Mouse (Mus musculus) brain, embryonic 14.5 days (tissue): Measurements from ENCODE around the gene Mov10l1.

Experiments
- CTCF ChIP-seq: fragments of 200-500 bp; IDR thresholded peaks from 2 replicates; pipeline ENCODE4 v1.5.1; 2012; ENCODE audit warnings: inconsistent platforms, mild to moderate bottlenecking, moderate library complexity, borderline replicate concordance; ENCODE audit not compliant: insufficient read depth, insufficient read length; ENCODE audit errors: extremely low read depth
- POLR2A ChIP-seq: fragments of 200-500 bp; IDR thresholded peaks from 2 replicates; pipeline ENCODE4 v1.6.1; 2012; ENCODE audit warnings: mild to moderate bottlenecking, inconsistent platforms, borderline replicate concordance; ENCODE audit not compliant: poor library complexity, insufficient read depth, insufficient read length, severe bottlenecking; ENCODE audit errors: extremely low read depth

- TF ChIP-seq CTCF, result no peak
- no peak for TF ChIP-seq POLR2A
Measured at GRCm38 (mm10) chr15:89001245-89001644, 18.5 kb downstream of the Mov10l1 start.
